Mouse (Mus musculus) cortical plate, adult 2 months (tissue): ENCODE data around the gene Pitpnc1. TPM values are rescaled to one million over a fixed set of nuclear protein-coding genes. Genes with fewer than 3 reads are reported as not detected.

Experiments
- H3K27ac ChIP-seq: fragments of 200-500 bp; 2 replicates; pipeline ENCODE4 v1.5.1; 2012; ENCODE audit warnings: low read length, control low read depth, inconsistent platforms; ENCODE audit not compliant: insufficient read depth
- H3K4me1 ChIP-seq: fragments of 200-500 bp; 2 replicates; pipeline ENCODE4 v1.6.1; 2011; ENCODE audit warnings: low read length; ENCODE audit not compliant: control insufficient read depth, insufficient read depth
- H3K4me3 ChIP-seq: fragments of 200-500 bp; 2 replicates; pipeline ENCODE4 v1.5.1; 2011; ENCODE audit warnings: mild to moderate bottlenecking, low read length, control low read depth; ENCODE audit not compliant: insufficient read depth
- CTCF ChIP-seq: fragments of 200-500 bp; IDR thresholded peaks from 2 replicates; pipeline ENCODE4 v1.5.1; 2011; ENCODE audit warnings: mild to moderate bottlenecking, control low read depth, low read length; ENCODE audit not compliant: insufficient read depth; ENCODE audit errors: extremely low read depth
- POLR2A ChIP-seq: fragments of 200-500 bp; IDR thresholded peaks from 2 replicates; pipeline ENCODE4 v1.6.1; 2011; ENCODE audit warnings: mild to moderate bottlenecking, low read length, control low read depth; ENCODE audit not compliant: insufficient read depth; ENCODE audit errors: extremely low read depth
- polyA plus RNA-seq: library from polyadenylated mRNA; depleted of rRNA; stranded (reverse); fragments of >200 nt; gene quantifications from 2 replicates; pipeline ENCODE4 v1.2.3, GENCODE M21; 2012

The Pitpnc1 gene
- polyA plus RNA-seq, 1 experiment: 35.6 TPM

GRCm38 (mm10) chr11:107394245-107394644 is 76.3 kb downstream of the Pitpnc1 start:
- Histone ChIP-seq H3K4me3 (no peak overlapping the region), H3K27ac (no peak overlapping the region), H3K4me1 (peaks cover 9% of the 10 kb centered on the region)
- no peak for TF ChIP-seq POLR2A
- TF ChIP-seq CTCF: no peak

GRCm38 (mm10) chr11:107393828-107394165 is 76.7 kb downstream of the Pitpnc1 start:
- H3K27ac ChIP-seq: no peak overlapping the region
- no peak overlapping the region for H3K4me3 ChIP-seq
- TF ChIP-seq POLR2A (no peak), CTCF (no peak)
- peaks cover 9% of the 10 kb centered on the region for H3K4me1 ChIP-seq

DNA sequence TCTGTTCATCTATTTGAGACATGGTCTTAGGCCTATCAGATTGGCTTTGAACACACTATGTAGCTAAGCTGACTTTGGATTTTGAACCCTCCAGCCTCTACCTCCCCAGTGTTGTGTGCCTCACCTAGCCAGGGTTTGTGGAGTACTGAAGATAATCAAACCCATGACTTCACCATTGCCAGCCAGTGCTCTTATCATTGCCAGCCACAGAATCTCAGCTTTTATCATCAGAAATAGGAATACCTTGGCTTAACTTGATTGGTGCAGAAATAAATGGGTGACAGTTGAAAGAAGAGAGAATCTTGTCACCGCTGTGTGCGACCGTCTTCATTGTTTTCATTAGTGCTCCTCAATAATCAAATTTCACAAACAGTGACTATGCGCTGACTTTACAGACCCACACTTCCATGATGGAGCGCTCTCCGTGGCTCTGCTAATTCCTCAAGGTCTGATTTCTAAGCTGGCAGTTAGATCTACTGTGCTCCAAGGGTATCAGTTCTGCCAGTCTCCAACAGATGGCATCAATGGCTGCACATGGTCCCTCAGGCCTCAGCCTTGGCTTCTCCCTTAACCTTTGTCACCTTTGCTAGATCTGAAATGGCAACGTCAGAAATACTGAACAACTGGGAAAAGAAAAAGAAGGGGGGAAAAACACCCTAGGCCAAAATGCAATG is 77.2 kb downstream of the Pitpnc1 start:
- H3K27ac ChIP-seq: no peak overlapping the region
- TF ChIP-seq CTCF: peak; percentile 8; the same call in 1 of the 2 replicates
- no peak for TF ChIP-seq POLR2A

GRCm38 (mm10) chr11:107390540-107390939 is 80.0 kb downstream of the Pitpnc1 start:
- Histone ChIP-seq H3K4me1 (peaks cover 9% of the 10 kb centered on the region), H3K27ac (no peak overlapping the region), H3K4me3 (no peak overlapping the region)
- no peak for TF ChIP-seq CTCF
- no peak for TF ChIP-seq POLR2A

More for the DNA sequence above, 77.2 kb downstream of the Pitpnc1 start:
- Histone ChIP-seq H3K4me3 (no peak overlapping the region), H3K4me1 (peaks cover 9% of the 10 kb centered on the region)

- Histone ChIP-seq H3K27ac (no peak overlapping the region), H3K4me3 (no peak overlapping the region)
Observed at GRCm38 (mm10) chr11:107390001-107390400, 80.5 kb downstream of the Pitpnc1 start.

DNA sequence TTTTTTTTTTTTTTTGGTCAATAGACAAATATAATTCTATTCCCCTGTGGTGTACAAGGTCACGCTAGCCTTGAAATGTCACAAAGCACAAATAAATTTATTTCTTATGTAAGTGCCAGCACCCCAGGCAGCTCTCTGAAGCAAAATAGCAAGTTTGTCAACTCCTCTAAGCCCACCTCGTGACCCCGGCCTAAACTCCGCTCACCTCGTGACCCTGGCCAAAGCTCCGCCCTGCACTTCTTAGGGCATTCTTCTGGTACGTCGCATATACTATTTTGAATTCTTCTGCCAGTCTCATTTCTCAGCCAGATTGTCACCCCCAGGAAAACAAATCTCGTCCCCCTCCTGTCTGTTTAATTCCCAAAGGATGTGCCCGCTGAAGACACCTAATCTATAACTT is 84.0 kb downstream of the Pitpnc1 start:
- Histone ChIP-seq H3K4me3 (no peak overlapping the region), H3K27ac (no peak overlapping the region), H3K4me1 (peaks cover 6% of the 10 kb centered on the region)
- TF ChIP-seq POLR2A (no peak), CTCF (no peak)

More at GRCm38 (mm10) chr11:107390001-107390400, 80.5 kb downstream of the Pitpnc1 start:
- peaks cover 9% of the 10 kb centered on the region for H3K4me1 ChIP-seq
- no peak for TF ChIP-seq CTCF
- no peak for TF ChIP-seq POLR2A

GRCm38 (mm10) chr11:107385306-107385705 is 85.2 kb downstream of the Pitpnc1 start:
- peak; percentile 33; the same call in 1 of the 2 replicates for TF ChIP-seq CTCF
- TF ChIP-seq POLR2A: no peak
- H3K4me3 ChIP-seq: no peak overlapping the region
- peaks cover 6% of the 10 kb centered on the region for H3K4me1 ChIP-seq
- no peak overlapping the region for H3K27ac ChIP-seq

DNA sequence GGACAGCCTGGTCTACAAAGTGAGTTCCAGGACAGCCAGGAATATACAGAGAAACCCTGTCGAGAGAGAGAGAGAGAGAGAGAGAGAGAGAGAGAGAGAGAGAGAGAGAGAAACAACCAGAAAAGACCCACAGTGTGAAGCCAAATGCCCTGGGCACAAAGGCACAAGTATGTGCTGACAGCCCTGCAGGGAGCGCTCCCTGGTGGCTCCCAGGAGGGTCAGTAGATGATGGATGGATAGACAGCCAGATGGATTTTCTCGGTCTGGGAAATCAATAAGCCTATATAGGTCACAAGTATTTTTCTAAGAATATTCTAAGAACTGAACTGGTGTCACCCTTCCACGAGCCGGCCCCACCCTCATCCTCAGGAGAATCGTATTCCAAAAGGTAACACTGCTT is 86.5 kb downstream of the Pitpnc1 start:
- Histone ChIP-seq H3K4me1 (no peaks in the 10 kb centered on the region), H3K4me3 (no peak overlapping the region), H3K27ac (no peak overlapping the region)
- TF ChIP-seq POLR2A: no peak
- no peak for TF ChIP-seq CTCF

- H3K27ac ChIP-seq: peak overlapping the region; percentile 70
Observed at GRCm38 (mm10) chr11:107379965-107380364, 90.5 kb downstream of the Pitpnc1 start.

DNA sequence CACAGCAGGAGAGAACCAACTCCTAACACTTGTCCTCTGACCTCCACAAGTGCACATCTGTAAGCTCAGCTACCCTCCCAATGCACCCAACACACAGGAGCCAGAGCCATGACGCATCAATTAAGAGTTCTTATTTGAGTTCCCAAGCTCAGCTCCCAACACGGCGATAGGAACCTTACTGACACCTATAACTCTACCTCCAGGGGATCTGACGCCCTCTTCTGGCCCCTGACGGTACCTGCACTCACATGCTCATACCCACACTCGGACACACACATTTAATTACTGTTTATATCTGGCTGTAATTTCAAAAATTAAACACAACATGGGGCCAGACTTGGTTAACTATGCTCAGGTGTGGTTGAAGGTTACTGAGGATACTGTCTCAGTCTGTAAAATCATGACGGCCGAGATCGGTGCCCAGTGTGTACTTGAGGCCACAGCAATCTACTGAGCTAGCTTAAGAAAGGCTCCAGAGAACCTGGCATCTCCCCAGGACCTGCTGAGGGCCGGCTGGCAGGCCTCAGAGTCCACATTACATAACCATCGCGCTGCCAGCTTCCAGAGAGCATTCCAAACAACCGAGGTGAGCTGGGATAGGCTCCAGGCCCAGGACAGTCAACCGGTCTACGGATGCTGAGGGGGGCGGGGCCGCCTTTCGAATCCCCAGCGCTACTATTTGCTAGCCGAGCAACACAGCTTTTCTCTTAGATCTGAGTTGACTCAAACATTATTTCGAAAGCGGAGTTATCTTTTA is 91.2 kb downstream of the Pitpnc1 start:
- no peaks in the 10 kb centered on the region; the same call in 1 of the 2 replicates for H3K4me1 ChIP-seq
- no peak for TF ChIP-seq CTCF
- TF ChIP-seq POLR2A: no peak
- H3K27ac ChIP-seq: no peak overlapping the region; the same call in 1 of the 2 replicates
- no peak overlapping the region for H3K4me3 ChIP-seq

More at GRCm38 (mm10) chr11:107379965-107380364, 90.5 kb downstream of the Pitpnc1 start:
- Histone ChIP-seq H3K4me1 (no peaks in the 10 kb centered on the region; the same call in 1 of the 2 replicates), H3K4me3 (no peak overlapping the region)
- TF ChIP-seq CTCF (no peak), POLR2A (no peak)
